Mouse (Mus musculus) CH12F3 (cell line): Measurements from ENCODE around the gene Gcm2.

Source experiments
- in situ Hi-C: fragments of 300-500 bp; cut with MboI; formaldehyde crosslinking; loops from 2 replicates; pipeline ENCODE4 v1.14.3; 2020; ENCODE audit warnings: low sequenced_read_pairs

Gcm2 gene

GRCm38 (mm10) chr13:41110935-41111334 is at the start of gene Gcm2:
Gene Gcm2 (minus strand): TSS chr13:41111035.
- in situ Hi-C loops = no loop called here

DNA sequence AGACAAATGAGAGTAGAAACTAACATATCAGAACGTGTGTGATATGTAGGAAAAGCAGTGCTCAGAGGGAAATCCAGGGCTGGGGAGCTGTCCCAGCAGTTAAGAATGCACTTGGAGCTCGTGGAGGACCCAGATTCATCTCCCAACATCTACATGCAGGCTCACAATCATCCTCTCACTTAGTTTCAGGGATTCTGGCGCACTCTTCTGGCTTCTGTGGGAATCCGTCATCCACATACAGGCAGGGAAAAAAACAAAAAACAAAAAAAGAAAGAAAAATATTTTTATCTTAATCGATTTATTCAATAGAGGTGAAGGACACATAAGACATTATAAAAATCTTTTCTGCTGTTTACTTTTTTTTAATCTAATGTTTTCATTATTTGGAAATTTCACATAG is 47.6 kb upstream of the Gcm2 start:
- in situ Hi-C loops = no loop called here

DNA sequence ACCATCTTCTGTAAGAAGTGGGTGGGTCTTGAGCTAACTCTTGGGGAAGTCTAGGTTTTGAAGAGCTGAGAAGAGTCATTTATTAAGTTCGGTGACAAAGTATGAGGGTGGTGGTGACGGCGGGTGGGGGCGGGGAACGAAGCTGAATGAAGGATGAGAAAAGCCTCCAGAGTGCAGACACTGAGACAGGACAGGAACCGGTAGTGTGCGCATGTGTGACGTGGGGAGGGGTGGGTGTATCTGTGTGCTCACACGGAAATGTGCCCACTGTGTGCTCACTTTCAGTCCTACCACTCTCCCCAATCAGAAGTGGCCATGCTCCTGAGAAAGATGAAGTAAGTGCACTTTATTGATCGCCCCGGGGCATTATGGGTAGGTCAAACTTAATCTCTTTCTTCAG is 42.3 kb upstream of the Gcm2 start:
- in situ Hi-C loops = no loop called here

DNA sequence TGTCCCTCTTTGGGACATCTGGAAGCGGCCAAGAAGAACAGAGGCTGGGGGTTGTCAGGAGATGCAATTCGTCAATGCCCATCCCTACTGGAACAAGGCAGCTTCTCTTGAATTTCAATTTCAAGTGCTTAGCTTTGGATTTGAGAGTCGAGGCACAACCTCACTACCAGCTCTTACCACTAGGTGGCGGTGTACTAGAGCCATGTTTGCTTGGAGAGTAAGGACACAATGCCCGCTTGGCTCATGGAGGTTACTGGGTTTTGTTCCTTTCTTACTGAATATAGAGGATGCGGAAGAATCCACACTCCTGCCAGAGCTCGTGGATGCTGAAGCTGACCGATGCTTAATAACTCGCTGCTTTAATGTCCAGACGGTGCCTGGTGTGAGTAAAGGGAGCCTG is 35.4 kb upstream of the Gcm2 start:
- in situ Hi-C loops = loop anchor here (25.0 kb wide), 2 partner anchors 91 to 416 kb away; partner anchors contain the start of gene Smim13

DNA sequence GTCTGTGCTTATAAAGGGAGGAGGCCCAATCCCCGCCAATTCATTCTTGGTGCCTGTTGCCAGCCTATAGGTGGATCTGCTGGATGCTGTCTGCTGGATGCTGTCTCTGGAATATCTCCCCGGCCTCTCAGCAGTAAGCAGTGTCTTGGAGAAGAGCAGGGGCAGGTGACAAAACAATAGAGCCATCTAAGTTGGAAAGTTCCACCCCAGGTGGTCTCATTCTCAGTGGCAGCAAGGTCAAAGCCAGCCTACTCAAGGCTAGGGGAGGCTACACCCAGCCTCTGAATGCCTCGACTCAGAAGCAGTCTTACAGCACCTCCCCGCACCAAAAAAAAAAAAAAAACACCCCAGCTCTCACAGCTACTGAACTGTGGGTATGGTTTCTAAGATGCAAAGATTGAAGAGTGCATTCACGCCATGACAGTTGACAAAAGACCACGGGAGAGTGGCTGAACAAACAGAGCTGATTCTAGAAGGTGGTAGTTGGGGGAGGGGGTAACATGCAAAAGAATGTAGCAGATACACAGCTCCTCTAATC is 34.7 kb upstream of the Gcm2 start:
- in situ Hi-C loops = loop anchor here (25.0 kb wide), 2 partner anchors 92 to 417 kb away; partner anchors contain the start of gene Smim13

DNA sequence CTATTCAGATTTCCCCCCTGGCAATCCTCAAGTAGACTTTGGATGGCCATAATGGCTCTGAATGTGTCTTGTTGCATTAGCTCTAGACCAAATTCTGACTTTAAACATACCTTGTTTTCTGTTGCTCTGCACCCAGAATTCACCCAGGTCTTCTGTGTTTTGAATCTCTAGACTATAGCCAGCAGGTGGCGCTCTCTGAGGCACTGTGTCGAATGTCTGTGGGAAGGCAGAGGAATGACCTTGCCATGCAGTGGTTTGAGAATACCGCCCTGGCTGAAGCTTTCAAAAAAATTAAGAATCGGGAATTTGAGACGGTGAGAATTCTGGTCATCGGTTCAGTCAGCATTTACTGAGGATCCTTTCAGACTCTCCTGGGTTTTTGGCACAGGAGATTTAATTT is 24.1 kb upstream of the Gcm2 start:
- in situ Hi-C loops = loop anchor here (25.0 kb wide), 2 partner anchors 102 to 427 kb away; partner anchors contain the start of gene Smim13

DNA sequence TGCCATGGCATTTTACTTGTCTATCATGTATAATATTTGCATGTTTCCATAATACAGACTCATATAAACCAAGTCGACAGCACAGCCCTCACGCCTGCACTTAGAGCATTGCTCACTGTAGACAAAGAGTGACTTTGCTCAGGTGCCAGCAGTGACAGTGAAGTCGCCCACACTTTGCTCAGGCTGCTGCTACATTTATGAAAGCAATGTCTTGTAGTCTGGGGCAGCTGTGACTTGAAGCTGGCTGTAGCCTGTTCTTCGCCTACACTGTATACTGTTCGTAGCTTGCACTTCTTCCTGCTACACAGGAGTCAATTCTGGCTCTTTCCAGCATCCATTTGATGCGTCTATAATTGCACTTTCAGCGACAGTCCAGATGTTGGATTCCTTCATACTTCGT is 18.2 kb upstream of the Gcm2 start:
- in situ Hi-C loops = loop anchor here (25.0 kb wide), 2 partner anchors 108 to 433 kb away; partner anchors contain the start of gene Smim13

GRCm38 (mm10) chr13:41128326-41128725 is 17.5 kb upstream of the Gcm2 start:
- in situ Hi-C loops = loop anchor here (25.0 kb wide), 2 partner anchors 109 to 434 kb away; partner anchors contain the start of gene Smim13

DNA sequence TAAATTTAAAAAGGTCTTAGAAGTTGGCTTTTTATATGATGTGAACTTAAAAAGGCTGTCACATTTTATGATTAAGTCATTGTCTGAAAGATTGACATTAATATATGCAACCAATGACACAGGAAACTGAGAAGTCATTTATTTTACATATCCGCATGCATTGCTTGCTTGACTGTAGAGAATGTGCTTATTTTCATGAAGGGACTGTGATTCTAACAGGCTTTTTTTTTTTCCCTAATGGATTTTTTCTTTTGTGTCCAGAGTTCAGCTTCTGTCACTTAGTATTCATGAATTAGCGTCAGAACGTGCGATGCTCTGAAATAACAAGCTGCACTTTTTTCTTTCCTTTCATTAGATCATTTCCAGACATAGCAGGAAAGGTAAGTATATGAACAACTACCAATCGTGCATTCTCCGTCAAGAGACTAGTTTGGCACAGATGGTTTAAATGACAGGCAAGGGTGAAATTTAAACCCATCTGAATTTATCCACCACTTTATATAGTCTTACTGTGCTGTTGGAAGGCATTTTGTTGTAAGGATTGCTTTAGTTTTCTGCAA is 12.9 kb upstream of the Gcm2 start:
- in situ Hi-C loops = no loop called here

GRCm38 (mm10) chr13:41119152-41119945 is 8.5 kb upstream of the Gcm2 start:
- in situ Hi-C loops = no loop called here

- in situ Hi-C loops = no loop called here
Observed at GRCm38 (mm10) chr13:41113940-41114339, 3.1 kb upstream of the Gcm2 start, which contains the start of gene Sycp2l. Gene Sycp2l (plus strand): TSS chr13:41114307.

DNA sequence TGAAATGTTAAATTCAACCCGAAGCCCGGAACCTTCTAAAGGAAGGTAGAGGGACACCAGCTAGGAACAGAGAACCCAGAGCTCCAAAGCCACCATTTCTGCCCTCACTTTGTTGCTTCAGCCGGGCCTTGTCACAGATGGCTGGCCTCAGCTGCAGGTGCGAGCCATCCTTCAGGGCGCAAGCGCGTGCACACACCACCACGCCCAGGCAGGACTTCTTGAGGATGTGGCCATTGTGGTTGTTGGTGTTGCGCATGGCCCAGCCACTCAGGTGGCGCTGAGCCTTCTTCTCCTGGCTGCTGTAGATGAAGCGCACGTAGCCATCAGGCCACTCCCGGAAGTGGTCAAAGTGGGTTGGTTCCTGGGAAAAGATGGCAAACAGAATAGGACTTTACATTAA is 5.3 kb downstream of the Gcm2 start:
- in situ Hi-C loops = no loop called here

DNA sequence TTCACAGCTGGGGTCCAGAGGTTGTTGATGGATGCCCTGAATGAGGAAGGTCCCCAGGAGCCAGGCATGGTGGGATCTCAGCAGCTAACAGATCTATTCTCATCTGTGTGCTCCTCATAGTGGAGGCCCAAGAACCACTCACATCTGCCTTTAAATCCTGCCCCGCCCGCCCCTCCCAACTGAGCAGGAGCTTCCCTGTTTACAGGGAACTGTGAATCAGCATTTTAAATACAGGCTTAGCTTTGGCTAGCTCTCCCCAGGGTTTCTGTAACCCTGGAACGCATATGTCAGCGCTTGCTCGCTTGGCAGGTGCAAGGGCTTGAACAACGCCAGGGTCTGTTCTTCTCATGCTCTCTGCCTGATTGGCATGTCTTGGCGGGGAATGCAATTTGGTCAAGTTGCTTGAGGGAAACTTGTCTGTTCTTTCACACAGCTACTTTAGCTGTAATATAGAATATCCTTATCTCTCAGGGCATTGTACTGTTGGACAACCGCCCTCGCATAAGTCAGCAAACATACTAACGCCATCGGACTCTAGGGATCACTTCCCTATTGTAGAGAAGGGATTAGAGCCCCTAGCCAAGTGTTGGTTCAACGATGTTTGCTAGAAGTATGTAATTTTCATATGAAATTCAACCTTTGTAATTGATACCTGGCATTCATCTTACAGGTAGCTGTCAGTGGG is 6.9 kb downstream of the Gcm2 start:
- in situ Hi-C loops = no loop called here

- in situ Hi-C loops = no loop called here
Observed at GRCm38 (mm10) chr13:41100031-41100430, 10.8 kb downstream of the Gcm2 start.

GRCm38 (mm10) chr13:41098325-41098724 is 12.5 kb downstream of the Gcm2 start:
- in situ Hi-C loops = no loop called here

DNA sequence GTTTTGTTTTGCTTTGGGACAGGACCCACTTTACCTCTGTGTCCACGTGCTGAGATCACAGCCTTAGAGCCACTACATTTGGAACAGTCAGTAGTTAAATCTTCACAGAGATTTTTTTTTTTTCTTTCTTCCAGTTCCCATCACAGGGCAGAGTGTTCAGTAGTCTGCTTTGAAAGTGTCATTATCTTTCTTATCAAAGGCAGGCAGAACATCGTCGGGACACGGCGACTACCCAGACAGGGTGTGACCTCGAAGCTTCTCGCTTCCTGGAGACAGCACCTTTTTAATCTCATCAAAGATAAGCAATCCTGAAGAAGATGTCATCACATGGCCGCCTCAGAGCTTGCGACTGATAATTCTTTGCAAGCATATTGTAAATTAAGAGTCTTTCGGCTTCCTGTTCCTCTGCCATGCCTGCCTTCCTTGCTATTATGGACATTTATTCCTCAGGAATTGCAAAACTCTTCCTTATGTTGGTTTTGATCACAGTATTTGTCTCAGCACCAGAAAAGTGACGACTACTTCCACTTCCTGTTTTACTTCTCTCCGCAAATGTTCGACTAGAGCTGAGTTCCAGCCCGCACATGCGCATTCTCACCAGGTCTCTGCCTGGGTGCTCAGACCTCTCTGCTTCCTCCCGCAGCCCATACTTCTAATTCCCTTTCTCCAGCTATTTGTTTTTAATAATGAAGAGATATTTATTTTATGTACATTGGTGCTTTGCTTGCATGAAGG is 13.3 kb downstream of the Gcm2 start:
- in situ Hi-C loops = no loop called here

DNA sequence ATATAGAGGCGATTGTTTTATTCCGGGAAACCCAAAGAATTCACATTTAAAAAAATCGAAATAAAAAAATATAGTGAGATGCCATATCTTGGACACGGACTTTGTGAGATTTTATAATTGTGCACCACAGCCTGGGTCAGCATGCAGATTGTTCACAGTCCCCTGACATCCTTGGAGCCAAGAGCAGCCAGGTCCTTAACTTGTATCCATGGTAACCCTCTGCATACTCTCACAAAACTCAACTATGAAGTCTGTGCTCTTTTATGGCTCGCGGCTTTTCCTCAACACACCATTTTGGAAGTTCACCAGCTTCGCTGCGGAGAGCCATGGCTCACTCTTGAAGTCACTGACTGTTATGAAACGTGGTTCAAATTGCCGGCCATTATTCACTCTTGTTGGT is 16.7 kb downstream of the Gcm2 start:
- in situ Hi-C loops = no loop called here

- in situ Hi-C loops = no loop called here
Observed at GRCm38 (mm10) chr13:41091271-41091670, 19.6 kb downstream of the Gcm2 start.

DNA sequence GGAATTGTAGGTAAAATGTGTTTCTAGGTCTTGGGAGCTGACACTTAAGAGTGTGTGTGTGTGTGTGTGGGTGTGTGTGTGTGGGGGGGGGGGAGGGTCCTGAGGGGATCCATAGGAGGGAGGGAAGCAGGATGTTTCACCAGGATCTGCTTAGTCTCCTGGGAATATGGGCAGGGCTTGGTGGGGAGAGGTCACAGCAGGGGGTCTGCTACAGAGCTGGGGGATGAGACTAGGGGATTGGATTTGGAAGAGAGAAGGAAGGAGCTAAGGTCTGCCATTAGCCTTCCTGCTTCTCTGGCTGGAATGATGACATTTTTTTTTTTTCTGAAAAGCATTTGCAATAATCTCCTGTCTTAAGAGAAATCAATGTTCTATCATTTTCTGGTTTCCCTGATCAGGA is 22.1 kb downstream of the Gcm2 start:
- in situ Hi-C loops = no loop called here

DNA sequence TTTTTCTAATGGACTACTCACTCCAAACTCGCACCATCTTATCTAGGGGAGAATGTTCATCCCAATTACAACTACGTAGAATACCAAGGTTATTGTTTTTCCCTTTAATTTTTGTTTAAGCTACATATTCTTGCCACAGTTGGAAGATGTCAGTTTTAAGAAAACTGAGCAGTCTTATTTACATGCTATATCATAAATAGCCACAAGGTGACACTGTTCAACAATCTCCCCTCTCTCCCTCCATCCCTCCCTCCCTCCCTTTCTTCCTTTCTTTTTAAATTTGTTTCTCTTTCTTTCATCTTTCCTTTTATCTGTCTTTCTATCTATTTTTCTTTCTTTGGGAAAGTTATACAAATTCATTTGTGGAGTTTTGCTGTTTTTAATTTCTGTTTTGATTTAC is 25.7 kb downstream of the Gcm2 start:
- in situ Hi-C loops = no loop called here

GRCm38 (mm10) chr13:41084521-41084920 is 26.3 kb downstream of the Gcm2 start:
- in situ Hi-C loops = no loop called here
